Mouse (Mus musculus): ENCODE results near the gene Lpar2.

GRCm38 (mm10) chr8:69853869-69854268, 31.6 kb downstream of the Lpar2 start:
- TF ChIP-seq CTCF (IDR thresholded peaks at IDR 0.05; ENCODE audit: extremely low read depth, insufficient read depth, insufficient read length, insufficient replicate concordance) (no peak), POLR2A (IDR thresholded peaks at IDR 0.05; ENCODE audit: low read depth, low read length) (no peak)
